Comparison of ENCODE assay signal across 18 mouse cellular contexts in the genomic region with DNA sequence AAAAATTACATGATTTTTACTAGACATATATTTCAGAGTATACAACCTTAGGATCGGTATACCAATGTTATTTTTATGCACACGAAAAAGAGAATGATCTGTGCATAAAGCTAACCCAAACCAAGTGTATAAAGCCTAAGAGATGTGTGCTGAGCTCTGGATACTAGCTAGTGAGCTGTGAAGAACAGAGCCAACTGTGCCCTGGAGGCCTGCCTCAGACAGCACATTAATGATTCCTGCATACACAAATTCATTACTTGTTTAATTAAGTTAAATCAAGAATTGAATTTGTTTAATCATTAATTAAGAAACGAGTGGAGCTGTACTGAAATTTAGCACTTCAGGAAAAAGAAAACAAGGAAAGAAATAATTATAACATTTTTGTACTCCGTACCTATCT.
"Had no signal": no experiment of that assay in that cellular context is flagged by ENCODE, and none has a peak within 500 bp of the region (broad histone marks: within the 10 kb centered on the region; RNA-seq: fewer than 3 reads in every experiment).

No protein-coding gene starts in this region.

- H3K9me3 ChIP-seq: liver, embryonic 13.5 days; midbrain, embryonic 12.5 days; midbrain, embryonic 15.5 days; neural tube, embryonic 12.5 days; neural tube, embryonic 15.5 days had no signal

- H3K27me3 ChIP-seq: liver, embryonic 13.5 days; midbrain, embryonic 15.5 days; neural tube, embryonic 15.5 days had no signal

- H3K4me2 ChIP-seq: liver, embryonic 13.5 days; midbrain, embryonic 12.5 days; midbrain, embryonic 15.5 days; neural tube, embryonic 12.5 days; neural tube, embryonic 15.5 days had no signal

- H3K4me3 ChIP-seq: left cerebral cortex, adult 2 months; liver, embryonic 13.5 days; midbrain, embryonic 12.5 days; midbrain, embryonic 15.5 days; neural tube, embryonic 12.5 days; neural tube, embryonic 15.5 days had no signal

- DNase-seq: layer of hippocampus, postnatal 36 days; liver, embryonic 13.5 days; lung, adult 2 months; lung, postnatal 14 days; lung, postnatal 4 days; right cerebral cortex, adult 18-20 months; right cerebral cortex, postnatal 14 days; right cerebral cortex, postnatal 4 days; thymus, adult 2 months; thymus, postnatal 14 days; thymus, postnatal 4 days had no signal

- H3K27ac ChIP-seq: kidney, postnatal 0 days; left cerebral cortex, adult 2 months; liver, embryonic 13.5 days; midbrain, embryonic 12.5 days; midbrain, embryonic 15.5 days; neural tube, embryonic 12.5 days; neural tube, embryonic 15.5 days; stomach, postnatal 0 days had no signal

- H3K9ac ChIP-seq: liver, embryonic 13.5 days; midbrain, embryonic 12.5 days; midbrain, embryonic 15.5 days; neural tube, embryonic 12.5 days; neural tube, embryonic 15.5 days had no signal

- H3K36me3 ChIP-seq: liver, embryonic 13.5 days; midbrain, embryonic 12.5 days; midbrain, embryonic 15.5 days; neural tube, embryonic 12.5 days; neural tube, embryonic 15.5 days had no signal

- ATAC-seq: midbrain, embryonic 15.5 days had no signal

- H3K4me1 ChIP-seq: liver, embryonic 13.5 days had no signal
